Mouse (Mus musculus) G1E (cell line): ENCODE measurements around the gene Vwa3b.

Source experiments
- CTCF ChIP-seq: IDR thresholded peaks from 2 replicates; pipeline ENCODE4 v1.5.1; 2012; ENCODE audit warnings: low read depth, low read length, inconsistent platforms, mixed read lengths
- GATA1 ChIP-seq: IDR thresholded peaks from 2 replicates; pipeline ENCODE4 v1.6.1; 2012; ENCODE audit warnings: borderline replicate concordance, low read length, inconsistent platforms, mixed read lengths
- GATA2 ChIP-seq: IDR thresholded peaks from 2 replicates; pipeline ENCODE4 v1.6.1; 2012; ENCODE audit warnings: low read depth, low read length, inconsistent platforms, borderline replicate concordance
- POLR2AphosphoS5 ChIP-seq: IDR thresholded peaks from 2 replicates; pipeline ENCODE4 v1.6.1; 2012; ENCODE audit warnings: low read depth, low read length, inconsistent platforms; ENCODE audit not compliant: insufficient replicate concordance
- TAL1 ChIP-seq: conservative IDR thresholded peaks from 2 replicates; pipeline ENCODE4 v1.6.1; 2012; ENCODE audit warnings: low read depth, low read length, inconsistent platforms, mixed read lengths

DNA sequence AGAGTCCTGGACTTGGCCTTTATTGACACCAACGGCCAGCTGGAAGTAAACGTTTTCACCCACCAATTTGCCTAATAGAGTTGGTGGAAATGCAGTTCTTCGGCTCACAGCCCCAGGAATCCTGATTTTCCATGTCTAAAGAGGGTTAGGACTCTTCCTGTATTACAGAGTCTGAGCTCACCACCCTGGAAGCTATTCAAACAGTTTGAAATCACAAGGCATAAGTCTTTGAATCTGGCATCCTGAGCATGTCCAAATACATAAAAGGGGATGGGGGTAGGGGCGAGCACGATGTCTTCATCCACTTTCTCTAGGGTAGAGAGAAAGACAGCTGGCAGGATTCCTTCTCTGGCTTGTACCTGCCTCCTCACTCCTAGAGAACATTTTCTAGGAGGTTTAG, 34.5 kb downstream of the Vwa3b start:
- no peak for TF ChIP-seq CTCF
- no peak for TF ChIP-seq GATA1
- TF ChIP-seq POLR2AphosphoS5 = no peak
- no peak for TF ChIP-seq TAL1
- TF ChIP-seq GATA2 = no peak
